Mouse (Mus musculus) Muller cell, postnatal 12 days (primary cell): ENCODE data around the gene Ppp6r2.

ENCODE experiments used
- DNase-seq: peaks from one replicate; pipeline ENCODE4 v3.0.0-alpha.2; 2015; ENCODE audit errors: inconsistent ontology term

Gene Ppp6r2

GRCm38 (mm10) chr15:89181561-89182270, 29.6 kb upstream of the Ppp6r2 start:
- DNase-seq, result no peak

DNA sequence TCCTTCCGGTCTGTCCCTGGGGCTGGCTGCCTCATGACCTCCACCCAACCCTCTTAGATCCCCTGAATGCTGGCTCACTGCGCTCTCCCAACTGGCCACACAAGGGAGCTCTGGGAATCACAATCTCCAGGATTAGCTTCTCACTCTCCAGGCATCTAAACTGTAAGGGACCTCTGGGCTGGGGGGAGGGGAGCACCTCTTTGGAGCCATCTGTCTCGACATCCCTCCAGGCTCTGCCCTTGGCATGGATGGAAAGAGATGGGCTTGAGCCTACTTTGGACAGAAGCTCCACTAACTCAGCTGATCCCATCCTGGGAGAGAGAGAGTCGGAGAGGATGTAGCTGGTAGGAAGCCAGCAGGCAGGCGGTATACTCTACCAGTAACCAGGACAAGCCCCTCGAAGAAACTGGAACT, 29.0 kb upstream of the Ppp6r2 start:
- peak; percentile 65 for DNase-seq

GRCm38 (mm10) chr15:89182842-89183241, 28.5 kb upstream of the Ppp6r2 start:
- no peak for DNase-seq

DNA sequence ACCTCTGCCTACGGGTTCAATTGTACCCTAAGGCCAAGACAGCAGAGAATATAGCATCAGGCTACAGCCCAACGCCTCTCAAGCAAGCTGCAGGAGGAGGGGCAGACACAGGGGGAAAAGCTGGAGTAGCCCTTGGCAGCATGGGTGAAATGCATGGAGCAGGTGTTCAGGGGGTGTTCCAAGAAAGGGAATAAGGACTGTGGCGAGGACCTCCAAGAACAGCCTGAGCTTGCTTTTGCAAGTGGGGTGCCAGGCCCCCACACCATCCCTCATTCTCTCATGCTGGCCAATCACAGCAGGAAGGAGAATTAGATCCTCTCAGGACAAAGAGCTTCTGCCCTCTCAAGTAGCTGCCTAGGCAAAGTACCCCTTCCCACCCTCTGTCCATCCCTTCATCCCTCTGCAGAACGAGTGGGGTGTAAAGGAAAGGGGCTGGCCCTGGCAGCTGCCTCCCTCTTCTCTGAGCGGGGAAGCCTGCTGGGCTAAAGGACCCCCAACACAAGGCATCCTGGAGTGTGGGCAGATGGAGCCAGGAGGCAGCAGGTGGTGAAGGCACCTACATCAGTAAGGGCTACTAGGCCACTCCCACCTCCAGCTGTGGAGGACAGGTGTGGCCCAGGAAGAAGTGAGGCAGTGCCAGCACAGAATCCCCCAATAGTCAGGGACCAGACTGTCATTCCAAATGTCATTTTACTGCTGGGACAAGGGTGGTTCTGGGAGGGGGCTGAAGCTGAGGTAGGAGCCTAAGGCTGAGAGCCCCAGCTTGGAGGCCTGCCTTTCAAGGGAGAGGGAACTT, 27.0 kb upstream of the Ppp6r2 start:
- no peak for DNase-seq

DNA sequence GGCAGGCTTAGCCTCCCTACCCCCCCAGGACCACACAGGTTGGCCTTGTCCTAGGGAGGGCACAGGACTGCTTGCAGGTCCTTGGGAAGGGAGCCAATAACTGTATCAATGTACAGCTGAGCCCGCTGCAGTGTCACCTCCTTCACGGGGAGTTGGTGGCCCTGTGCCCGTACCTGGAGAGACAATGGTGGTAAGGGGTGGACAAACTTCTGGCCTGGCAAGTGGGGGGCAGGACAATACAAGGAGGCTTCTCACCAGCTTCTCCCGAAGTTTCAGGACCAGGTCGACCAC, 26.5 kb upstream of the Ppp6r2 start:
- DNase-seq, result no peak

- DNase-seq, result no peak
Measured at GRCm38 (mm10) chr15:89195261-89195681, 16.1 kb upstream of the Ppp6r2 start.

DNA sequence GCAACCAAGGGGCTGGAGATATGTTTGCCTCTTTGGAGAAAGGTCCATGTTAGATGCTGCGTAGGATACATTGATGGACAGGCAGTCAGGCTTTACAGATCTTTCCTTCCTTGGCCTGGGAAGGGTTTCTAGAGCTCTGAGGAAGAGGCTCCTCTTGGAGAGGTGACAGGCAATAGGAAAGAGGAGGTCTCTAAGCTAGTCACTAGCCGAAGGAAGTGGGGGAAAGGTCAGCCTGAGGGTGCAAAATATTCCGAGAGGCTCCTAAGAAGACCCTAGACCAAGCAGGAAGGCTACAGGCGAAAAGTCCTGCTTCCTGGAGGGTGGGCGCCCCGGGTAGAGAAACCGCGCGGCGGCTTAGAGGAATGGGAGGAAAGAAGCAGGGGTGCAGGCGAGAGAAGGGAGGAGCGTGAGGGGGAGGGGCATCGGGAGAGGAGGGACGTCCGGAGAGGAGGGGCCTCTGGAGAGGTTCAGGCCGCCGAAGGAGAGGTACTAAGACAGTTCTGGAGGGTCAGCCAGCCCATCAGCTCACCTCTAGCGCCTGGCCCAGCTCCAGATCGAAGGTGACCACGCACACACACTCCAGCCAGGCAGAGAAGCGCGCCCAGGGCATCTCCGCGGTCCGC, 15.6 kb upstream of the Ppp6r2 start:
- peak; percentile 96 for DNase-seq

DNA sequence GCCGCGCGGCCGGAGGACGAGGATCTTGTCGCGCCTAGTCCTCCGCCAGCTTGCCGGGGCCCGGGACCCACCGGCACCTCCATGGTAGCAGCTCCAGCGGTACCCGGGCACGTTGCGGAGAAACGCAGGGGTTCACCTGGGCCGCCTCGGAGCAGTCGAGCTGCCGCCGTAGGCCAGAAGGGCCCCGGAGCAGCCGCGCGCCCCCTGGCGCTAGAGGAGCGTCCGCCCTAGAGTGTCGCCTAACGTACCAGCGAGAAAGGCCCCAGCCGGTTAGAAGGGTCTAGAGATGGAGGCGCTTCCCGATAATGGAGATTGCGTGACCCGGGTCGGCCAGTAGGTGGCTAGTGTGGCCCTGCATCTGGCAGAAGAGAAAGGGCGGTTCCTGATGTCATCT, 15.0 kb upstream of the Ppp6r2 start, which contains the start of gene Dennd6b:
Gene Dennd6b (minus strand): TSS at position 184 of the 394 bp plus-strand sequence.
- DNase-seq, result peak; percentile 98

GRCm38 (mm10) chr15:89197056-89197455, 14.3 kb upstream of the Ppp6r2 start:
- no peak for DNase-seq

GRCm38 (mm10) chr15:89207457-89207856, 3.9 kb upstream of the Ppp6r2 start:
- no peak for DNase-seq

DNA sequence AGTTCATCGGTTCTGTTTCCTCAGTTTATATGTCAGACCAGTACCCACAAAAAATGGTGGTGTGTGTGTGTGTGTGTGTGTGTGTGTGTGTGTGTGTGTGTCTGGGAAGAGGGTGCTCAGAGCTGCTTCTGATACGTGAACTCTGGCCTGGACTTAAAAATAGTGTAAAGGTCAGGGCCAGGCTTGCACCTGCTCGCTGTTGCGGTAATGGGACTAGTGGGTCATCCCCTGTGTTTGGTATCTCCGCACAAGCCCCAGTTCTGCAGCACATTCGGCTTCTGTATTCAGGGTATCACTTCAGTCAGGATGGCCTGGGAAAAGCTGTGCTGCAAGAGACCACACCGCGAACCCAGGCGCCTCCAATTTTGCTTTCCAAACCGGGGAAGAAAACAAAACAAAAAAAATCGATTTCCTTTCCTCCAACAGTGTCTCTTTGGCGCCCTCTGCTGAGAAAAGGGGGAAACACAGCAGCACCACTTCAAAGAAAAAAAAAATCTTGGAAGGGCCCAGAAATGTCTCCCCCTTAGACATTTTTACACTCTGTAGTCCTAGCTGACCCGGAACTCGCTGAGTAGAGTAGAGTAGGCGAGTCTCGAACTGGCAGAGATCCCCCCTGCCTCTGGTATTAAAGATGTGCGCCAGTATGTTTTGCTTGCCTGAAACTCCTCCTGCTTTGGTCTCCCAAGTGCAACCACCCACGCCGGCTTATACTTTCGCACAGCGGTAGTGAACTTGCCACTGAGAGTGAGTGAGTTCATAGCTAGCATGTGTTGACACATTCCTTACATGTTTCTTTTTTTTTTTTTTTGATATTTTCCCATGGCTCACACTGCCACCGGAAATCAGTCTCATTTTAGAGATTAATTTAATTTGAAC, 1.2 kb upstream of the Ppp6r2 start:
- peak; percentile 89 for DNase-seq

DNA sequence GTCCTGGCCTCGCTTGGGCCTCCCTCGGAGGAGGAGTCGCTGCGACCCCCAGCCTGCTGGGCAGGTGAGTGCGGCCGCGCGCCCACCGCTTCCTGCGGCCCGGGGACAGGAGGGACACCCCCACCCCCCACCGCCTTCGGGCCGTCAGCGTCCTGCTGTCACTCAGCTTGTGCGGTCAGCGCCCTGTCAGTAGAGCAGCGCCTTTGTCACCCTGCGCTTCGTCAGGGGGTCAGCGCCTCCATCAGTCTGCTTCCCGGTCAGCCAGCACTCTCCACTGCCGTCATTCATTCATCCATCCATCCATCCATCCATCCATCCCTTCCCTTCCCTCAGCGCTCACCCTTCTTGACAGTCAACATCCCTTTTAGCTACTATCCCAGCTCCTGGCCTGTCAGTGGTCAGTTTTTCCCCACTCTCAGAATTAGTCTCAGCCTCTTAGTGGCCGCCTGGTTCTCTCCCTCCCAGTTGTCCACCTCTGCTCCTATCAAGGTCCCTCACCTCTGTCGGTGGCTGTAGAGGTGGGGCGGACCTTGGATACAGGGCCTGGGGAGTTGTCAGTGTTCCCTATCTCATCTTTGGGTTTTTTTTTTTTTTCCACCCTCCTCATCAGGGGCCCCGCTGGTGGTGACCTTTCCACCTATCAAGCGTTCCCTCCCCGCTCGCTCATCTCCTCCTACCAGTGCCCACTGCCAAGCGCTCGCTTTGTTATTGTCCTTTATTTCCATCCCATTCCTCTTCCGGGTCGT, 536 bp downstream of the Ppp6r2 start:
- DNase-seq, result peak; percentile 55

- DNase-seq, result no peak
Measured at GRCm38 (mm10) chr15:89212495-89212894, 1.1 kb downstream of the Ppp6r2 start.

GRCm38 (mm10) chr15:89213517-89213916, 2.2 kb downstream of the Ppp6r2 start:
- no peak for DNase-seq

DNA sequence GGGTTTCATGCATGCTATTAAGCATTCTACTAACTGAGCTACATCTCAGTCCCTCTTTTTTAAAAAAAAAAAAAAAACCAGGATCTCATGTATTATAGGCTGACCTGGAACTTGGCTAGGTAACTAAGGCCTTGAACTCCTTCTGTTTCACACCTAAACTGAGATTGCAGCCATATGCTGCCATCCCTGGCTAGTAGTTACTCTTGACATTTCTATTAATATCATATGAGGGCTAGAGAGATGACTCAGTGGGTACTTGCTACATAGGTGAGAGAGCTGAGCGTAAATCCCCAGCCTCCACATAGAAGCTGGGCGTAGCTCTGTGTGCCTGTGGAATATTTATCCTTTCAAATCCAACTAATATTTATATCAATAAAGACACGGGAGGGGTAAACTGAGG, 3.6 kb downstream of the Ppp6r2 start:
- no peak for DNase-seq

GRCm38 (mm10) chr15:89215611-89216233, 4.4 kb downstream of the Ppp6r2 start:
- no peak for DNase-seq

GRCm38 (mm10) chr15:89233586-89233985, 22.2 kb downstream of the Ppp6r2 start:
- DNase-seq, result peak; percentile 25

DNA sequence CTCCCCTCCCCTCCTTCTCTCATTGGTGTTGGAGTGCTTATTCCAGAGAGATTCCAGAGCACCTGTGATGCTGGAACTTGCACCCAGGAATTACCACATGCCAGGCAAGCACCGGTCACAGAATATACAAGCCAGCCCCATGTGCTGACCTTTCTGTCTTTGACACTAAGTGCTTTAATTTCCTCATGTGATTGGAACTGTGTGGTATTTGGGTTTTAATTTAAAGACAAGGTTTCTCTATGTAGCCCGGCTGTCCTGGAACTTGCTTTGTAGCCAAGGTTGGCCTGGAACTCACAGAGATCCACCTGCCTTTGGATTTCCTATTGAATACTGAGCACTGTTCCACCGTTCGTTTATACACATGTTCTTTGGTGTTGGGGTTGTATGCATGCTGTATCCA, 22.7 kb downstream of the Ppp6r2 start:
- DNase-seq, result no peak

DNA sequence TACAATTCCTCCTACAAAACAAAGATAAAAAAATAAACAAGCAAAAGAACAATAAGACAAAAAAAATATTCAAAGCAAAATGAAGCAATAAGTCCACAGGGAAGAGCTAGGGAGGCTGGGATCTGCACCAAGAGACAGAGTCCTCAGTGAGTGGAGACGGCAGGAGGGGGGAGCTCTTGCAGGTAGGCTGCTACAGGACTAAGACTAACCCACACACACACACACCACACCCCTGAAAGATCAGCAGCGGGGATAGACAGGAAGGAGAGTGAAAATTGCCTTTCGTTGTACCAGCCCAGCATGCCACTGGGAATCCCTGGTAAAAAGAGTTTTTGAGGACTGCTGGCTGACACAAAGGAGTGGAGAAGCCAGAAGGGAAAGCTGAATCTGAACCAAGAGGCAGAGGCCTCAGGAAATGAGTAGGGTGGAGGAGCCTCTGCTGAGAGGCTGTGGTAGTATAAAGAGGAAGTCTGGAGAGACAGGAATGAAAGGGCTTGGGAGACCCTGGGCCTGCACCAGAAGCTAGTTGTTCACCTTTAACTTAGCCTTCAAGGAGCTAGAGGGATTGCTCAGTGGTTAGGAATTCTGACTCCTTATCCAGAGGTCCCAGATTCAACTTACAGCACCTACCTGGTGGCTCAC, 28.5 kb downstream of the Ppp6r2 start:
- no peak for DNase-seq

DNA sequence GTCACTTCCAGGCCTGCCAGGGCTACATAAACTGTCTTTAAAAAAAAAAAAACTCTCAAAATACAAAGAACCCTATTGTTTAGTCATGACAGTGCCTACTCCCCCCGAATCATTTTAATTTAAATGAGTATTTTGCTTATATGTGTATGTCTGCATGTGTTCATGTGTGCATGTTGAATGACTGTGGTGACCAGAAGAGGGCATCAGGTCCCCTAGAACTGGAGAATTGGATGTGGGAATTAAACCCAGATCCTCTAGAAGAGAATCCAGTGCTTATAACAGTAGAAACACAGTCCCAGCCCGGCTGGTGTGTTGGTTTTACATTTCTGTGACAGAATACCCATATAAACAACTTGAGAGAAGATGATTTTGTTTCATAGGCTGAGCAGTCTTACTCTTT, 29.7 kb downstream of the Ppp6r2 start:
- no peak for DNase-seq
